Mouse (Mus musculus): ENCODE results near the gene Dchs1.

GRCm38 (mm10) chr7:105769959-105770358 lies 17.5 kb downstream of the Dchs1 start:
- no peak for TF ChIP-seq CTCF (IDR thresholded peaks at IDR 0.05; ENCODE audit: borderline replicate concordance, insufficient read depth, low read length)
- no peak for TF ChIP-seq POLR2A (IDR thresholded peaks at IDR 0.05; ENCODE audit: low read depth, low read length)

Data from embryonic fibroblast, embryonic 13.5 days (primary cell).